In the genomic region with DNA sequence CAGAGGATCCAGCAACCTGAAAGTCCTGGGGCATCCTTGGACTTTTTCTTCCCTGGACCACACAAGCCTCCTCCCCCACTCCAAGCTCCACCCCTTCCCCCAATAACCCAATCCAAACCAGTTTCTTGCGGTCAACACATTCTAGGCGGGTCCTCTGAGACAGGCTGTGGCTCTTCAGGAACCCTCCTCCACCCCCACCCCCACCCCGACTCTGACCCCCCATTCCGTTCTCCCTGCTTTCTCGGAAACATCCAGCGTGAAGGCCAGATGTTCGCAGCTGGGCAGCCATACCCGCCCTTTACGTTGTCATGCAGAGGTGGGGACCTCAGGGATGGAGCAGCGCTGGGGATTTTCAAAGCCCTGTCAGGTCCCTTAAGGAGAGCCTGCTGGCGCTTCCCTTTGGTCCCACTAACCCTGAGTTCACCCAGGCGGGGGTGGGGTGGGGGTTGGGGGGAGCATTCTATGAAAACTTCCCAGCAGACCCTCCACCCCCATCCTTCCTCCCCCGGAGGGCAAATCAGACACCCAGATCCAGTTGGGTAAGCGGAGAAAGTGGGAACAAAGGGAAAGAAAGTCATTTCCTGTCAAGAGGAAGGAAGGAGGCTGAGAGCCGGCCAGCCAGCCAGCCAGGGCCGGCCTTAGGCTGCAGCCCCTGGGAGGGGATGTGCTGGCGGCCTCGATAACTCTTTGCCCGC, we compare ENCODE assay signal across 8 mouse cellular contexts. TPM values are rescaled to one million over a fixed set of nuclear protein-coding genes. Genes with fewer than 3 reads are reported as not detected.
DNase-seq lines count a peak whose midpoint lies in the region; ATAC-seq lines count a peak whose summit lies in the region.

No protein-coding gene starts in this region.

- peak overlapping the region; percentile 56 for H3K4me3 ChIP-seq in forebrain, embryonic 16.5 days (replicated peaks; ENCODE audit: low read length)
- peak overlapping the region; percentile 64 for H3K4me3 ChIP-seq in intestine, embryonic 16.5 days (ENCODE audit: low read length)

- H3K27ac ChIP-seq in forebrain, embryonic 16.5 days (ENCODE audit: low read length) = no peak overlapping the region
- peak overlapping the region; percentile 91 for H3K27ac ChIP-seq in intestine, embryonic 16.5 days (ENCODE audit: low read length)

- no peaks in the 10 kb centered on the region for H3K9me3 ChIP-seq in forebrain, embryonic 16.5 days (ENCODE audit: control insufficient read depth, low read length)
- H3K9me3 ChIP-seq in intestine, embryonic 16.5 days (ENCODE audit: control insufficient read depth, low read length) = no peaks in the 10 kb centered on the region

- peak overlapping the region; percentile 16; the same call in 1 of the 2 replicates for H3K9ac ChIP-seq in forebrain, embryonic 16.5 days (replicated peaks; ENCODE audit: low read depth, low read length)
- peak overlapping the region; percentile 86 for H3K9ac ChIP-seq in intestine, embryonic 16.5 days (ENCODE audit: low read depth, low read length)

- peak; percentile 20 for DNase-seq in adipocyte (ENCODE audit: low spot score)
- peak; percentile 63 for DNase-seq in lung, postnatal 14 days
- DNase-seq in adrenal gland, postnatal 25 days = no peak
- DNase-seq in ovary, postnatal 10 days (ENCODE audit: low spot score) = no peak
- no peak for DNase-seq in urinary bladder, postnatal 14 days (ENCODE audit: low spot score)
- DNase-seq in thymus, postnatal 14 days = no peak

- peak overlapping the region; percentile 77 for H3K4me2 ChIP-seq in forebrain, embryonic 16.5 days (ENCODE audit: low read length)
- H3K4me2 ChIP-seq in intestine, embryonic 16.5 days (ENCODE audit: low read depth, low read length) = peak overlapping the region; percentile 82

- H3K4me1 ChIP-seq in forebrain, embryonic 16.5 days (replicated peaks; ENCODE audit: control insufficient read depth, insufficient read depth, low read length) = peaks cover 22% of the 10 kb centered on the region
- peaks cover 36% of the 10 kb centered on the region for H3K4me1 ChIP-seq in intestine, embryonic 16.5 days (ENCODE audit: control insufficient read depth, insufficient read depth, low read length)

- no peak for ATAC-seq in forebrain, embryonic 16.5 days
- ATAC-seq in intestine, embryonic 16.5 days = peak; percentile 36

- H3K36me3 ChIP-seq in forebrain, embryonic 16.5 days (ENCODE audit: control insufficient read depth, insufficient read depth) = no peaks in the 10 kb centered on the region
- H3K36me3 ChIP-seq in intestine, embryonic 16.5 days (ENCODE audit: control insufficient read depth, insufficient read depth, low read length) = peaks cover 13% of the 10 kb centered on the region

- 1% methylated on average over 19 of the region's 19 CpGs for WGBS in forebrain, embryonic 16.5 days
- WGBS in intestine, embryonic 16.5 days = 2% methylated on average over 19 of the region's 19 CpGs

- peaks cover 13% of the 10 kb centered on the region for H3K27me3 ChIP-seq in forebrain, embryonic 16.5 days (replicated peaks; ENCODE audit: control insufficient read depth, insufficient read depth, low read length)
- H3K27me3 ChIP-seq in intestine, embryonic 16.5 days (replicated peaks; ENCODE audit: control insufficient read depth, insufficient read depth, low read length) = no peaks in the 10 kb centered on the region

RNA-seq across cellular contexts. Expression of gene Fblim1, which starts 7.5 kb away (rescaled TPM):
- polyA plus RNA-seq in forebrain, embryonic 16.5 days (2015; fragmentation: Nextera tagmentation; extraction: Ambion mirVana) = 18.8 and 27.8 TPM in 2 replicates
- 63.8 and 66.2 TPM in 2 replicates for polyA plus RNA-seq in intestine, embryonic 16.5 days (2015; fragmentation: Nextera tagmentation; extraction: Ambion mirVana)
- 9.5 and 12.7 TPM in 2 replicates for total RNA-seq in adrenal gland, postnatal 25 days (2021)

RNA-seq across cellular contexts. Expression of gene Tmem82, which starts 20.1 kb away (rescaled TPM):
- polyA plus RNA-seq in forebrain, embryonic 16.5 days (2015; fragmentation: Nextera tagmentation; extraction: Ambion mirVana) = 0.13 and 0.19 TPM in 2 replicates
- polyA plus RNA-seq in intestine, embryonic 16.5 days (2015; fragmentation: Nextera tagmentation; extraction: Ambion mirVana) = 31.7 and 36.4 TPM in 2 replicates
- total RNA-seq in adrenal gland, postnatal 25 days (2021) = 0.64 and 2.0 TPM in 2 replicates

RNA-seq across cellular contexts. Expression of gene Slc25a34, which starts 25.3 kb away (rescaled TPM):
- polyA plus RNA-seq in forebrain, embryonic 16.5 days (2015; fragmentation: Nextera tagmentation; extraction: Ambion mirVana) = 0.08 TPM in 1 of 2 replicates, not detected in the other
- polyA plus RNA-seq in intestine, embryonic 16.5 days (2015; fragmentation: Nextera tagmentation; extraction: Ambion mirVana) = 7.4 and 10.5 TPM in 2 replicates
- 2.7 TPM in 2 replicates for total RNA-seq in adrenal gland, postnatal 25 days (2021)

RNA-seq across cellular contexts. Expression of gene Spen, which starts 59.9 kb away (rescaled TPM):
- polyA plus RNA-seq in forebrain, embryonic 16.5 days (2015; fragmentation: Nextera tagmentation; extraction: Ambion mirVana) = 16.0 and 19.1 TPM in 2 replicates
- 6.2 and 6.3 TPM in 2 replicates for polyA plus RNA-seq in intestine, embryonic 16.5 days (2015; fragmentation: Nextera tagmentation; extraction: Ambion mirVana)
- total RNA-seq in adrenal gland, postnatal 25 days (2021) = 70.0 and 79.4 TPM in 2 replicates

Comparison
In these comparisons a context has a peak if more than half of its experiments do, and no peak if none do; other contexts are left out.
1. DNase-seq: peak in adipocyte (single experiment) and lung, postnatal 14 days (single experiment); none in adrenal gland, postnatal 25 days (single experiment), ovary, postnatal 10 days (single experiment), urinary bladder, postnatal 14 days (single experiment) and thymus, postnatal 14 days (single experiment).
2. RNA of gene Tmem82, which starts 20.1 kb away (polyA plus RNA-seq): 31.7 to 36.4 TPM in intestine, embryonic 16.5 days; 0.13 to 0.19 TPM in forebrain, embryonic 16.5 days; every median in the first group is over 10 times any median in the second.